Mouse (Mus musculus): ENCODE data around the gene Aif1. TPM values are rescaled to one million over a fixed set of nuclear protein-coding genes. Genes with fewer than 3 reads are reported as not detected.

Gene Aif1
- polyA plus RNA-seq, 1 experiment from 2014 or later, result 20.0 TPM

DNA sequence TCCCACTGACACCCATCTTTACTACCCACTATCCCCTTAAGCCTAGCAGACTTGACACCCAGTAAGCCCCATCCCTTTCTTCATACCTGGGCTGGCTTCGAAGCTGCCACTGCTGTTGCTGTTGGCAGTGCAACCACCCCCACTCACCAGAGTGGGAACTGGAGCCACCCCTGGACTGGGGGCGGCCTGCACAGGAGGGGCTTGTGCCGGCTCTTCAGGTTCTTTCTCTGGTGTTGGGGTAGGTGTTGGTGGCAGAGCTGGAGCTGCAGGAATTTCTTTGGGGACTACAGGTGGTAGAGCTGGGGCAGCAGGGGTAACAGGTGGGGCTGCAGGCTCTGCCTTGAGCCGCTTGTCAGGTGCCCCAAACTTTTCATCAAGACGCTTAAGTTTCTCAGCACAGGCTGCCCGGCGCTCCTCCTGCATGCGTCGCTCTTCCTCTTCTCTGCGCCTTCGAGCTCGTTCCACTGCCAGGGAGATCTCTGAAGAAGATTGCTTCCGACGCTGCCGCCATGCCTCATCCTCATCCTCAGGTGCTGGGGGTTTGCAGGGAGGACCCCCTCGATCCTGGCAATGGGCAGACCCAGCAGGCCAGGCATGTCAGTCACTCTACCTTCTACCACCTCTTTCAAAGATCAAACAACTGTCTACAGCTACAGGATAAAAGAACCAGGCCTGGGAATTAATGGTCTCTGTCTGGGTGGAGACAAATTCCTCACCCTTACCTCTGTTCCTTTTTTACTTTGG lies 16.8 kb downstream of the Aif1 start:
- no peak overlapping the region; the same call in 1 of the 2 replicates for H3K9ac ChIP-seq (ENCODE audit: low read depth, low read length)
- H3K4me3 ChIP-seq (ENCODE audit: low read depth, low read length), result no peak overlapping the region
- no peak overlapping the region for H3K4me2 ChIP-seq
- H3K27ac ChIP-seq (ENCODE audit: low read depth, low read length), result no peak overlapping the region
- H3K36me3 ChIP-seq (ENCODE audit: control insufficient read depth, insufficient read depth, low read length), result peaks cover 85% of the 10 kb centered on the region
- H3K27me3 ChIP-seq (replicated peaks; ENCODE audit: control insufficient read depth, insufficient read depth, low read length), result no peaks in the 10 kb centered on the region
- ATAC-seq (replicated peaks; ENCODE audit: low FRiP score) (no peak), DNase-seq (ENCODE audit: low spot score) (no peak)
- H3K9me3 ChIP-seq (ENCODE audit: control insufficient read depth, low read length), result no peaks in the 10 kb centered on the region
- WGBS, result 95% methylated on average over 16 of the region's 16 CpGs
- H3K4me1 ChIP-seq (replicated peaks; ENCODE audit: control insufficient read depth, insufficient read depth, low read length), result peaks cover 15% of the 10 kb centered on the region

DNA sequence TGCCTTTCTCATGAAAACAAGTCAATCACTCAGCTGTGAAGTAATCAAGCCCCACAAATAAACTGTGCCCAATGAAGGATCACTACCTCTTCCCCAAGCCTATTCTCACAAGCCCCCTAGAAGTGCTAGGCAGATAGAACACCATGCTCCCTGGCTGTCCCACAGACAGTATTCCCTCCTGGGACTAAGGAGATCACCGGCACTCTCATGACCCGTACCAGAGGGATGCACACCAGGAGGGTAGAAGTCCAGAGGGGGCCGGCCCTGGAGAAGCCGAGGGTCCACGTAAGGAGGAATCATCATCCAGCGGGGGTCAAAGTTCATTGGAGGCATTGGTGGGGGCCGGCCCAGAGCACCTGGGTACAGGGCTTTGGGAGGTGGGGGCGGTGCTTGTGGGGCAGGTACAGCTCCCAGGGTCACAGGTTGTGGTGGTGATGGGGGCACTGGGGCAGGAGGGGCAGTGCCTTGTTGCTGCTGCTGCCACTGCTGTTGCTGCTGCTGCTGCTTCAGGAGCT lies 18.1 kb downstream of the Aif1 start:
- DNase-seq (ENCODE audit: low spot score) (no peak), ATAC-seq (replicated peaks; ENCODE audit: low FRiP score) (no peak)
- Histone ChIP-seq H3K4me2 (no peak overlapping the region), H3K36me3 (ENCODE audit: control insufficient read depth, insufficient read depth, low read length) (peaks cover 96% of the 10 kb centered on the region), H3K27ac (ENCODE audit: low read depth, low read length) (no peak overlapping the region), H3K9ac (ENCODE audit: low read depth, low read length) (no peak overlapping the region), H3K4me1 (replicated peaks; ENCODE audit: control insufficient read depth, insufficient read depth, low read length) (peaks cover 11% of the 10 kb centered on the region), H3K27me3 (replicated peaks; ENCODE audit: control insufficient read depth, insufficient read depth, low read length) (no peaks in the 10 kb centered on the region), H3K9me3 (ENCODE audit: control insufficient read depth, low read length) (no peaks in the 10 kb centered on the region), H3K4me3 (ENCODE audit: low read depth, low read length) (no peak overlapping the region)
- WGBS, result 92% methylated on average over 8 of the region's 8 CpGs

DNA sequence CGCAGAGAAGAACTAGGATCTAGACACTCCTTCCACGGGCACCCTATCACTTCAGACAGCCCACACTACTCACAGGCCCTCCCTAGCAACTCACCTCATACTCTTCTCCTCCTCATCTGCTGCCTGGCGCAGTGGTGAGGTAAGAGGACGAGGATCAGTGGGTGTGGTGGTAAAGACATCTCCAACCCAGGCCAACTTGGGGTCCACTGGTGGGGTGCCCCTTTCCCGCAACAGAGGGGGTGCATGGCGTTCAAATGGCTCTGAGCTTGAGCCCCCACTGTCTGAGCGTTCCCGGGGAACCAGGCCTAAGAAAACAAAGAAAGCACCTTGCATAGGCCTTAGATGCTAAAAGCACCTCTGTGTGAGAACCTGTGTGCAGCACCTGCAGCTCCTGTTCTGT lies 18.6 kb downstream of the Aif1 start:
- H3K36me3 ChIP-seq (ENCODE audit: control insufficient read depth, insufficient read depth, low read length), result peaks cover 98% of the 10 kb centered on the region
- no peaks in the 10 kb centered on the region for H3K9me3 ChIP-seq (ENCODE audit: control insufficient read depth, low read length)
- H3K4me3 ChIP-seq (ENCODE audit: low read depth, low read length), result no peak overlapping the region
- 93% methylated on average over 8 of the region's 8 CpGs for WGBS
- ATAC-seq (replicated peaks; ENCODE audit: low FRiP score) (no peak), DNase-seq (ENCODE audit: low spot score) (no peak)
- H3K9ac ChIP-seq (ENCODE audit: low read depth, low read length), result no peak overlapping the region
- peaks cover 7% of the 10 kb centered on the region for H3K4me1 ChIP-seq (replicated peaks; ENCODE audit: control insufficient read depth, insufficient read depth, low read length)
- H3K27ac ChIP-seq (ENCODE audit: low read depth, low read length), result no peak overlapping the region
- H3K27me3 ChIP-seq (replicated peaks; ENCODE audit: control insufficient read depth, insufficient read depth, low read length), result no peaks in the 10 kb centered on the region
- no peak overlapping the region for H3K4me2 ChIP-seq

DNA sequence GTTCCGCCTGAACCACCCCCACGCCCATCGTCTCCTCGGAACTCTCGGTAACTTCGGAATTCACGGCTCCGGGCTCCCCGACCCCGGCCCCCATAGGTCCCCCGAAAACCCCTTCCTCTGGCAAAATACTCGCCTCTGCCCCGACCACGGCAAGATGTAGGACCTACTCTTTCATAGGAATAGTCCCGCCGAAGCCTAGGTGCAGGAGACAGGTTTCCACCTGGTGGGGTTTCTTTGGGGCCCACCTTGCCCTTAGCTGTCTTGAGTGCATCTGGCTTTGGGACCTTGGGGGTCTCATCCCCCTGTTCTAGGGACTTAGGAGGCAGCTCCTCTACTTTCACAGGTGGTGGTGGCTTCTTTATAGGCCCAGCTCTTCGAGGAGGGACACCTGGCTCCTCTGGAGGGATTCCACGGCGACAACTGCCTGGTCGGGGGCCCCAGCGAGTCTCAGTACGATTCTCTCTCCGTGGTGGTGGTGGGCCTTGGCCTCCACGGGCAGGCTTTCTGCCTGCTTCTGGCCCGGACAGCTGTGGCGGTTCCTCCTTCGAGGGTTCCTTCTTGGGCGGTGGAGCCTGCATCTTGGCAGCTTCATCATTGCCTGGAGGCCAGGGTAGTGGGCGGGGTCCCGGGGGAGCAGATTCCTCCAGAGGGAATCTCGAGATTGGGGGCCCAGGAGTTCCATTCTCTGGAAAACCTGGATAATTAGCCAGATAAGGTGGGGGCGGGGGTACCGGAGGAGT lies 19.2 kb downstream of the Aif1 start:
- H3K27me3 ChIP-seq (replicated peaks; ENCODE audit: control insufficient read depth, insufficient read depth, low read length), result no peaks in the 10 kb centered on the region
- H3K36me3 ChIP-seq (ENCODE audit: control insufficient read depth, insufficient read depth, low read length), result peaks cover 96% of the 10 kb centered on the region
- H3K9me3 ChIP-seq (ENCODE audit: control insufficient read depth, low read length), result no peaks in the 10 kb centered on the region
- ATAC-seq (replicated peaks; ENCODE audit: low FRiP score) (no peak), DNase-seq (ENCODE audit: low spot score) (no peak)
- H3K27ac ChIP-seq (ENCODE audit: low read depth, low read length), result no peak overlapping the region
- no peak overlapping the region for H3K4me3 ChIP-seq (ENCODE audit: low read depth, low read length)
- WGBS, result 91% methylated on average over 33 of the region's 33 CpGs
- H3K4me2 ChIP-seq, result no peak overlapping the region
- H3K4me1 ChIP-seq (replicated peaks; ENCODE audit: control insufficient read depth, insufficient read depth, low read length), result peaks cover under 1% of the 10 kb centered on the region; the same call in 1 of the 2 replicates
- H3K9ac ChIP-seq (ENCODE audit: low read depth, low read length), result no peak overlapping the region

DNA sequence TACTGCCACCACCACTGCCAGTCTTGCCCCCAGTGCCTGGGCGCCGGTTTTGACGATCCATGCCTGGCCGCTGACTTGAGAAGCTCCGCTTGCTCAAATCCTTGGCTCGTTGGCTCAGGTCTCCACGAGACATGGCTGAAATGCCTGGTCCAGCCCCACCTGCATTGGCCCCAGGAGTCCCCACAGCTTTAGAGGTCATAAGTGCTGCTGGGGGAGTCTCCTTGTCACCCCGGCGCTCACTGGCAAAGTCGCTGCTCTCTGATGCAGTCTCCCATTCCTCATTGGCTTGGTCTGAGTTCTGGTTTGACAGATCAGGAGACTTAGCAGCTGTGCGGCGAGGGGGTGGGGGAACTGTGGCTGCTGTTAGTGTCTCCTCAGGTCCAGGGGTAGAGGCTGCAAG lies 20.4 kb downstream of the Aif1 start:
- H3K36me3 ChIP-seq (ENCODE audit: control insufficient read depth, insufficient read depth, low read length), result peaks cover 94% of the 10 kb centered on the region
- no peak overlapping the region for H3K4me3 ChIP-seq (ENCODE audit: low read depth, low read length)
- no peak overlapping the region for H3K27ac ChIP-seq (ENCODE audit: low read depth, low read length)
- H3K4me1 ChIP-seq (replicated peaks; ENCODE audit: control insufficient read depth, insufficient read depth, low read length), result no peaks in the 10 kb centered on the region; the same call in 1 of the 2 replicates
- 94% methylated on average over 12 of the region's 12 CpGs for WGBS
- H3K9me3 ChIP-seq (ENCODE audit: control insufficient read depth, low read length), result no peaks in the 10 kb centered on the region
- no peaks in the 10 kb centered on the region for H3K27me3 ChIP-seq (replicated peaks; ENCODE audit: control insufficient read depth, insufficient read depth, low read length)
- H3K4me2 ChIP-seq, result no peak overlapping the region
- no peak for ATAC-seq (replicated peaks; ENCODE audit: low FRiP score)
- DNase-seq (ENCODE audit: low spot score), result no peak
- H3K9ac ChIP-seq (ENCODE audit: low read depth, low read length), result no peak overlapping the region

DNA sequence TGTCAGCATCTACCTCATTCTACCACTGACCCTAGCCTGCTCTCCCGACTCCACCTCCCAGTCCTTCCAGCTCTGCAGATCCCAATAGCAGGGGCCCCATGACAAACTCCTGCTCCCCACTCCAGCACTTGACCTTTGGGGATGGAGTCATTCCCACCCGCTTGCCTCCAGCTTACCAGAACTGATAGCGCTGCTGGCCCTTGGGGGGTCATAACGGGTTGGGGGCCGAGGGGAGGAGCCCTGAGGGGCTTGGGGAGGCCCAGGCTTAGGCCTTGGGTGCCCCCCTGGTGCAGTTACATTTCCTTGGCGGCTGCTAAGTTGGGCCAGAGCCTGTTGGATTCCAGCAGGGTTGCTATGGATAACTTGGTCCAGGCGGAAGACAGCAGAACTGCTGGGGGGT lies 21.3 kb downstream of the Aif1 start:
- H3K9ac ChIP-seq (ENCODE audit: low read depth, low read length), result no peak overlapping the region
- WGBS, result 87% methylated on average over 7 of the region's 7 CpGs
- no peak overlapping the region for H3K4me2 ChIP-seq

DNA sequence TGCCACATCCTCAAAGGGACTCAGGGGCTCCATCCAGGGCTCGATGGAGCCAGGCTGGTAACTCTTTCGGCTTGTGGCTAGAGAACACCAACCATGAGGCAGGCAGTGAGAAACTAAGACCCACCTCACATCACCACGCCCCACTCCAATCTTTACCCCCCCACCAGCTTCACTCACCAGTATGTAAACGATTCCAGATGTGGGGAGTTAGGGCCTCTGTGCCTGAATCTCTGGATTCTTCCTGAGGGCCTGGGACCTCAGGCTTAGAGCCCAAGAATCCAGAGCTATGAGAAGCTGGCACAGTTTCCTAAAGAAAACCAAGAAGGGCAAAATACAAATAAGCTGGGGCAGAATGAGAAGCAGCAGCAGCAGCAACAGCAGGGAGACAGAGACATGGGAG lies 21.9 kb downstream of the Aif1 start:
- Histone ChIP-seq H3K4me2 (no peak overlapping the region), H3K4me1 (replicated peaks; ENCODE audit: control insufficient read depth, insufficient read depth, low read length) (no peaks in the 10 kb centered on the region; the same call in 1 of the 2 replicates), H3K27ac (ENCODE audit: low read depth, low read length) (no peak overlapping the region), H3K4me3 (ENCODE audit: low read depth, low read length) (no peak overlapping the region), H3K36me3 (ENCODE audit: control insufficient read depth, insufficient read depth, low read length) (peaks cover 93% of the 10 kb centered on the region), H3K27me3 (replicated peaks; ENCODE audit: control insufficient read depth, insufficient read depth, low read length) (no peaks in the 10 kb centered on the region), H3K9me3 (ENCODE audit: control insufficient read depth, low read length) (no peaks in the 10 kb centered on the region), H3K9ac (ENCODE audit: low read depth, low read length) (no peak overlapping the region)
- WGBS, result 85% methylated on average over 4 of the region's 4 CpGs
- no peak for ATAC-seq (replicated peaks; ENCODE audit: low FRiP score)
- no peak for DNase-seq (ENCODE audit: low spot score)

More for the DNA sequence above, 21.3 kb downstream of the Aif1 start:
- Histone ChIP-seq H3K9me3 (ENCODE audit: control insufficient read depth, low read length) (no peaks in the 10 kb centered on the region), H3K4me3 (ENCODE audit: low read depth, low read length) (no peak overlapping the region), H3K27ac (ENCODE audit: low read depth, low read length) (no peak overlapping the region), H3K27me3 (replicated peaks; ENCODE audit: control insufficient read depth, insufficient read depth, low read length) (no peaks in the 10 kb centered on the region), H3K4me1 (replicated peaks; ENCODE audit: control insufficient read depth, insufficient read depth, low read length) (no peaks in the 10 kb centered on the region; the same call in 1 of the 2 replicates), H3K36me3 (ENCODE audit: control insufficient read depth, insufficient read depth, low read length) (peaks cover 94% of the 10 kb centered on the region)
- ATAC-seq (replicated peaks; ENCODE audit: low FRiP score) (no peak), DNase-seq (ENCODE audit: low spot score) (no peak)

DNA sequence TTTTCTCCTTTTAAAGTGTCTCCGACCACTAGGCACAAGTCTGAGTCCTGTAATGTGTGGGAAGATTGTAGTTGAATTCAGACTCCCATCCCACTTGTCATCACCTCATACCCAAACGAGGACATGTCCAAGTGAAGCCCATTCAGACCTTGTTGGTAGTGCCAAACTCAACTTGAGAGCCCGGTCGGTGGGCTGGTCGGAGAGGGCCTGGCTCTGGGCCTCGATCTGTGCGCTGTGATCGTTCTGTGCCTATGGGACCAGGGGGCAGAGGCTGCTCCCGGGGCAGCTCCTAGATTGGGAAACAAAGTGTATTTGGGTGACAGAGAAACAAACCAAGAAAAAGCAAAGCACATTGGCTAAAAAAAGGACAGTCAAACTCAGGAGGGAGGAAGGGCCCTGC lies 22.8 kb downstream of the Aif1 start:
- H3K4me1 ChIP-seq (replicated peaks; ENCODE audit: control insufficient read depth, insufficient read depth, low read length), result no peaks in the 10 kb centered on the region; the same call in 1 of the 2 replicates
- H3K27me3 ChIP-seq (replicated peaks; ENCODE audit: control insufficient read depth, insufficient read depth, low read length), result no peaks in the 10 kb centered on the region
- no peaks in the 10 kb centered on the region for H3K9me3 ChIP-seq (ENCODE audit: control insufficient read depth, low read length)
- no peak overlapping the region for H3K4me2 ChIP-seq
- H3K36me3 ChIP-seq (ENCODE audit: control insufficient read depth, insufficient read depth, low read length), result peaks cover 90% of the 10 kb centered on the region
- no peak overlapping the region for H3K27ac ChIP-seq (ENCODE audit: low read depth, low read length)
- H3K9ac ChIP-seq (ENCODE audit: low read depth, low read length), result no peak overlapping the region
- no peak for DNase-seq (ENCODE audit: low spot score)
- ATAC-seq (replicated peaks; ENCODE audit: low FRiP score), result no peak
- no peak overlapping the region for H3K4me3 ChIP-seq (ENCODE audit: low read depth, low read length)
- WGBS, result 94% methylated on average over 9 of the region's 9 CpGs
